Mouse (Mus musculus) heart, postnatal 25 days (tissue): ENCODE data around the gene Cdk17. TPM values are rescaled to one million over a fixed set of nuclear protein-coding genes. Genes with fewer than 3 reads are reported as not detected.
"Not testable (repeated sequence)": the region's sequence is repeated elsewhere in the genome, so short reads cannot be mapped to it uniquely, and the experiment has no call there.

Experiments
- DNase-seq: peaks from one replicate; pipeline ENCODE4 v3.0.0; 2022; ENCODE audit warnings: low spot score
- intact Hi-C: fragments of 180-260 bp; cut with DNase I; formaldehyde crosslinking; loops from one replicate; pipeline ENCODE4 v1.15.1; 2025
- total RNA-seq, 2 experiments: library from RNA; stranded (reverse); gene quantifications; 2 replicates each; pipeline ENCODE4 v1.2.3; 2021

Cdk17 gene
- total RNA-seq, 2 experiments from 2014 or later: 16.2 to 19.7 TPM

- no peak for DNase-seq
- intact Hi-C loops: no loop called here
Observed at GRCm38 (mm10) chr10:93140778-93141177, 19.9 kb upstream of the Cdk17 start.

- DNase-seq: no peak
- intact Hi-C loops: no loop called here
Observed at GRCm38 (mm10) chr10:93142600-93143284, 17.9 kb upstream of the Cdk17 start.

GRCm38 (mm10) chr10:93143285-93143985 lies 17.2 kb upstream of the Cdk17 start:
- DNase-seq: no peak
- intact Hi-C loops: no loop called here

GRCm38 (mm10) chr10:93143986-93144314 lies 16.7 kb upstream of the Cdk17 start:
- intact Hi-C loops: no loop called here
- no peak for DNase-seq

- intact Hi-C loops: no loop called here
- no peak for DNase-seq
Observed at GRCm38 (mm10) chr10:93144579-93144978, 16.1 kb upstream of the Cdk17 start.

GRCm38 (mm10) chr10:93145088-93145487 lies 15.6 kb upstream of the Cdk17 start:
- no peak for DNase-seq
- intact Hi-C loops: no loop called here

- DNase-seq: no peak
- intact Hi-C loops: no loop called here
Observed at GRCm38 (mm10) chr10:93146601-93147000, 14.1 kb upstream of the Cdk17 start.

GRCm38 (mm10) chr10:93147691-93148090 lies 13.0 kb upstream of the Cdk17 start:
- intact Hi-C loops: no loop called here

GRCm38 (mm10) chr10:93149597-93149996 lies 11.1 kb upstream of the Cdk17 start:
- no peak for DNase-seq
- intact Hi-C loops: no loop called here

More at GRCm38 (mm10) chr10:93147691-93148090, 13.0 kb upstream of the Cdk17 start:
- no peak for DNase-seq

GRCm38 (mm10) chr10:93151775-93152174 lies 8.9 kb upstream of the Cdk17 start:
- no peak for DNase-seq
- intact Hi-C loops: loop anchor here (2.0 to 10.0 kb wide), 2 partner anchors 29 to 77 kb away; no protein-coding TSS in a partner anchor

GRCm38 (mm10) chr10:93152698-93153097 lies 8.0 kb upstream of the Cdk17 start:
- intact Hi-C loops: loop anchor here (2.0 to 10.0 kb wide), 2 partner anchors 30 to 78 kb away; no protein-coding TSS in a partner anchor

GRCm38 (mm10) chr10:93153404-93153803 lies 7.3 kb upstream of the Cdk17 start:
- not testable (repeated sequence) for DNase-seq
- intact Hi-C loops: loop anchor here (2.0 to 10.0 kb wide), 2 partner anchors 31 to 79 kb away; no protein-coding TSS in a partner anchor

More at GRCm38 (mm10) chr10:93152698-93153097, 8.0 kb upstream of the Cdk17 start:
- DNase-seq: no peak

GRCm38 (mm10) chr10:93159651-93160496 lies 801 bp upstream of the Cdk17 start:
- DNase-seq: no peak
- intact Hi-C loops: loop anchor here (2.0 to 10.0 kb wide), 6 partner anchors 42 to 312 kb away; no protein-coding TSS in a partner anchor

GRCm38 (mm10) chr10:93160497-93160806 lies 223 bp upstream of the Cdk17 start:
- intact Hi-C loops: loop anchor here (2.0 to 5.0 kb wide), 5 partner anchors 42 to 312 kb away; no protein-coding TSS in a partner anchor
- peak; percentile 68 for DNase-seq

- peak; percentile 57 for DNase-seq
- intact Hi-C loops: loop anchor here (2.0 to 5.0 kb wide), 5 partner anchors 41 to 311 kb away; no protein-coding TSS in a partner anchor
Observed at GRCm38 (mm10) chr10:93161511-93162275, 1.0 kb downstream of the Cdk17 start.

GRCm38 (mm10) chr10:93162276-93162971 lies 1.7 kb downstream of the Cdk17 start:
- intact Hi-C loops: loop anchor here (5.0 kb wide), 4 partner anchors 40 to 310 kb away; no protein-coding TSS in a partner anchor
- DNase-seq: no peak

- intact Hi-C loops: loop anchor here (5.0 kb wide), 4 partner anchors 39 to 309 kb away; no protein-coding TSS in a partner anchor
- DNase-seq: no peak
Observed at GRCm38 (mm10) chr10:93162972-93163660, 2.4 kb downstream of the Cdk17 start.
